Mouse (Mus musculus) ES-E14 (cell line): ENCODE data around the gene Olfr911-ps1. TPM values are rescaled to one million over a fixed set of nuclear protein-coding genes. Genes with fewer than 3 reads are reported as not detected.

Experiments used
- DNase-seq: peaks from one replicate; pipeline ENCODE4 v3.0.0-alpha.2; 2013; ENCODE audit warnings: low read depth, low spot score
- H3K27ac ChIP-seq: 2 replicates; pipeline ENCODE4 v1.5.1; 2012; ENCODE audit warnings: low read depth, mild to moderate bottlenecking, low read length, moderate library complexity, mixed read lengths; ENCODE audit not compliant: poor library complexity, insufficient read depth, severe bottlenecking
- H3K36me3 ChIP-seq: 2 replicates; pipeline ENCODE4 v1.6.1; 2012; ENCODE audit warnings: mild to moderate bottlenecking, low read length, moderate library complexity, mixed read lengths; ENCODE audit not compliant: control insufficient read depth, poor library complexity, insufficient read depth, severe bottlenecking
- H3K4me1 ChIP-seq, 2 experiments: fragments of 150-350 bp in 1 of 2; sonication (generic) in 1 of 2; 2 replicates each; pipeline ENCODE4 v1.6.1; 2012; ENCODE audit warnings: low read length in 2 of 2, mild to moderate bottlenecking in 1 of 2, mixed read lengths in 1 of 2; ENCODE audit not compliant: control insufficient read depth in 2 of 2, insufficient read depth in 2 of 2, poor library complexity in 1 of 2
- H3K4me3 ChIP-seq, 2 experiments: fragments of 150-350 bp in 1 of 2; sonication (generic) in 1 of 2; 2 replicates each; pipeline ENCODE4 v1.5.1; 2012; ENCODE audit warnings: low read length in 2 of 2, low read depth in 1 of 2, mild to moderate bottlenecking in 1 of 2, mixed read lengths in 1 of 2; ENCODE audit not compliant: insufficient read depth in 1 of 2, poor library complexity in 1 of 2, severe bottlenecking in 1 of 2
- H3K9ac ChIP-seq: 2 replicates; pipeline ENCODE4 v1.6.1; 2012; ENCODE audit warnings: low read depth, mild to moderate bottlenecking, low read length, mixed read lengths; ENCODE audit not compliant: poor library complexity, insufficient read depth, severe bottlenecking
- H3K9me3 ChIP-seq: fragments of 150-350 bp; sonication (generic); 2 replicates; pipeline ENCODE4 v1.6.1; 2012; ENCODE audit warnings: low read depth, mild to moderate bottlenecking, low read length; ENCODE audit not compliant: control insufficient read depth, insufficient read depth
- CHD2 ChIP-seq: IDR thresholded peaks from 2 replicates; pipeline ENCODE4 v1.6.1; 2014; ENCODE audit warnings: mild to moderate bottlenecking, low read depth, low read length, inconsistent platforms
- HCFC1 ChIP-seq: IDR thresholded peaks from 2 replicates; pipeline ENCODE4 v1.6.1; 2012; ENCODE audit warnings: low read length, inconsistent platforms, borderline replicate concordance; ENCODE audit not compliant: insufficient read depth
- MAFK ChIP-seq: IDR thresholded peaks from 2 replicates; pipeline ENCODE4 v1.6.1; 2014; ENCODE audit warnings: mild to moderate bottlenecking, low read depth, low read length, inconsistent platforms; ENCODE audit not compliant: insufficient read depth
- ZC3H11A ChIP-seq: IDR thresholded peaks from 2 replicates; pipeline ENCODE4 v1.6.1; 2012; ENCODE audit warnings: low read depth, mild to moderate bottlenecking, inconsistent platforms, low read length, borderline replicate concordance
- ZNF384 ChIP-seq: IDR thresholded peaks from 2 replicates; pipeline ENCODE4 v1.6.1; 2012; ENCODE audit warnings: low read depth, low read length, inconsistent platforms
- in situ Hi-C, 2 experiments: fragments of 600-800 bp; cut with MboI; formaldehyde crosslinking; loops; one replicate each; pipeline ENCODE4 v1.15.1; 2025; ENCODE audit warnings: low sequenced_read_pairs in 2 of 2, inconsistent platforms in 1 of 2; ENCODE audit not compliant: unreplicated experiment in 2 of 2
- total RNA-seq: library from RNA; depleted of rRNA; stranded (reverse); fragments of 300-350 nt; gene quantifications from 2 replicates; pipeline ENCODE4 v1.2.3, GENCODE M21; 2012; rRNA removed

Gene Olfr911-ps1
- total RNA-seq: not detected in 2 replicates

DNA sequence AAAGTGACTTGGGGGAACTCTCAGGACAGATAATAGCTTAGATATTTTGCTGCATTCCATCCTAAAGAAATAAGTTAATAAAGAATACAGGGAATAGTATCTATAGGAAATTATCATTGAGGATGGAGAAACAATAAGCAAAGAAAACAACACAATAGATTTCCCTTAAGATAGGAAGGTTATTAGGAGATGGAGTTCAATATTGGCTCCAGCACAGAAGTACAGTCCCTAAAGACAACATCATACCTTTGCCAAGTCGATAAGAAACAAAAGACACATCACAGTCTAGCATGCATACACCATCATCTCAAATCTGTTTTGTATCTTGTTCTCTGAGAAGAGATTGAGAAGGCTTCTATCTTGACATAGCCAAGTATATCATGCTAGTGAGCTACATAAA lies at the start of gene Olfr911-ps1:
TSS of gene Olfr911-ps1 (plus strand) at position 301 of the 400 bp plus-strand sequence.
- H3K9me3 ChIP-seq: no peaks in the 10 kb centered on the region
- DNase-seq: no peak
- no peak within 1 kb of the TSS for H3K9ac ChIP-seq
- H3K27ac ChIP-seq: no peak within 1 kb of the TSS
- H3K4me1 ChIP-seq: no peaks in the 10 kb centered on the region
- in situ Hi-C loops: no loop called here
- H3K4me3 ChIP-seq: no peak within 1 kb of the TSS
- TF ChIP-seq CHD2: no peak
- TF ChIP-seq ZNF384: no peak
- TF ChIP-seq MAFK: no peak
- H3K36me3 ChIP-seq: no peaks in the 10 kb centered on the region

- no peak within 1 kb of the TSS for H3K4me3 ChIP-seq
- in situ Hi-C loops: no loop called here
- DNase-seq: no peak
Observed at GRCm38 (mm10) chr9:38486785-38487184, 34.6 kb upstream of the Olfr911-ps1 start, which contains the start of gene Olfr906. TSS of gene Olfr906 (plus strand) at chr9:38487085.

GRCm38 (mm10) chr9:38495501-38495900 lies 25.9 kb upstream of the Olfr911-ps1 start, which contains the start of gene Olfr907:
TSS of gene Olfr907 (plus strand) at chr9:38495801.
- no peak for DNase-seq
- Histone ChIP-seq H3K4me3 (no peak within 1 kb of the TSS), H3K4me1 (no peaks in the 10 kb centered on the region), H3K27ac (no peak within 1 kb of the TSS), H3K9me3 (no peaks in the 10 kb centered on the region), H3K36me3 (no peaks in the 10 kb centered on the region), H3K9ac (no peak within 1 kb of the TSS)
- TF ChIP-seq HCFC1 (no peak), ZNF384 (no peak), ZC3H11A (no peak), CHD2 (no peak), MAFK (no peak)
- in situ Hi-C loops: no loop called here

More at GRCm38 (mm10) chr9:38486785-38487184, 34.6 kb upstream of the Olfr911-ps1 start, which contains the start of gene Olfr906:
- TF ChIP-seq ZC3H11A: no peak
- no peak for TF ChIP-seq MAFK
- no peak for TF ChIP-seq ZNF384
- TF ChIP-seq CHD2: no peak
- no peak for TF ChIP-seq HCFC1
- Histone ChIP-seq H3K27ac (no peak within 1 kb of the TSS), H3K9ac (no peak within 1 kb of the TSS), H3K4me1 (no peaks in the 10 kb centered on the region), H3K9me3 (no peaks in the 10 kb centered on the region), H3K36me3 (no peaks in the 10 kb centered on the region)

DNA sequence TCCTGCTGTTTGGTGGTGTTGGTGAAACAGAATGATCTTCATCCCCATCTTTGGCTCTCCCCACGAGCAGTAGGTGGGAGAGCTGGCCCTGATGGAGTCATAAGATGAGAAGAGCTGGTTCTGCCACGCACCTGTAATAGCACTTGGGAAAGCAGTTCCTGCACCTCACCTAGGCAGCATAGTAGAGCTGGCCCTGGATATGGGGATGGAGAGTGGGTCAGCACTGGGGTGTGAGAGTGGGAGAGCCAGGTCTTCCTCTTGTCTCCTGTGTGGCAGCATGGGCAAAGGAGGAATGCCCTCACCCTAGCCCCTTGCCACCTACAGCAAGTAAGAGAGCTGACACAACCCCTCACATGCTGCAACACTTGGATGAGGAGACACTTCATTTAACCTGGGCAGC lies 9.0 kb upstream of the Olfr911-ps1 start:
- in situ Hi-C loops: no loop called here
- Histone ChIP-seq H3K9me3 (no peaks in the 10 kb centered on the region), H3K36me3 (no peaks in the 10 kb centered on the region), H3K4me3 (no peak overlapping the region), H3K27ac (no peak overlapping the region), H3K4me1 (no peaks in the 10 kb centered on the region), H3K9ac (no peak overlapping the region)
- DNase-seq: no peak
- TF ChIP-seq MAFK (no peak), ZC3H11A (no peak), ZNF384 (no peak), CHD2 (no peak), HCFC1 (no peak)

GRCm38 (mm10) chr9:38537549-38537948 lies 16.2 kb downstream of the Olfr911-ps1 start, which contains the start of gene Olfr910:
TSS of gene Olfr910 (plus strand) at chr9:38537849.
- in situ Hi-C loops: no loop called here
- no peak within 1 kb of the TSS for H3K4me3 ChIP-seq
- H3K27ac ChIP-seq: no peak within 1 kb of the TSS

More at GRCm38 (mm10) chr9:38537549-38537948, 16.2 kb downstream of the Olfr911-ps1 start, which contains the start of gene Olfr910:
- Histone ChIP-seq H3K9me3 (no peaks in the 10 kb centered on the region), H3K9ac (no peak within 1 kb of the TSS), H3K36me3 (no peaks in the 10 kb centered on the region), H3K4me1 (no peaks in the 10 kb centered on the region)
- DNase-seq: no peak
- TF ChIP-seq MAFK: no peak
- no peak for TF ChIP-seq ZC3H11A
- no peak for TF ChIP-seq ZNF384
- no peak for TF ChIP-seq CHD2
- TF ChIP-seq HCFC1: no peak

Other genes starting within 250 kb of the Olfr911-ps1 start
- not detected in 2 replicates for gene Olfr896-ps1, start 230.5 kb upstream of the Olfr911-ps1 start, total RNA-seq
- gene Olfr25, start 192.5 kb upstream of the Olfr911-ps1 start, total RNA-seq: not detected in 2 replicates
- gene Olfr898, start 173.2 kb upstream of the Olfr911-ps1 start, total RNA-seq: not detected in 2 replicates
- gene Olfr250, start 154.7 kb upstream of the Olfr911-ps1 start, total RNA-seq: not detected in 2 replicates
- not detected in 2 replicates for gene Olfr251, start 144.5 kb upstream of the Olfr911-ps1 start, total RNA-seq
- gene Olfr147, start 119.9 kb upstream of the Olfr911-ps1 start, total RNA-seq: 0.49 and 0.53 TPM in 2 replicates
- gene Olfr901, start 92.1 kb upstream of the Olfr911-ps1 start, total RNA-seq: 0.26 and 0.58 TPM in 2 replicates
- gene Olfr902, start 73.9 kb upstream of the Olfr911-ps1 start, total RNA-seq: not detected in 2 replicates
- gene Olfr904, start 58.4 kb upstream of the Olfr911-ps1 start, total RNA-seq: not detected in 2 replicates
- gene Olfr905, start 50.5 kb upstream of the Olfr911-ps1 start, total RNA-seq: not detected in 2 replicates
- gene Olfr906, start 34.5 kb upstream of the Olfr911-ps1 start, total RNA-seq: not detected in 2 replicates
- not detected in 2 replicates for gene Olfr907, start 25.8 kb upstream of the Olfr911-ps1 start, total RNA-seq
- gene Olfr910, start 16.3 kb downstream of the Olfr911-ps1 start, total RNA-seq: not detected in 2 replicates
- gene Olfr912, start 58.6 kb downstream of the Olfr911-ps1 start, total RNA-seq: not detected in 2 replicates
- not detected in 2 replicates for gene Olfr913, start 71.2 kb downstream of the Olfr911-ps1 start, total RNA-seq
- not detected in 2 replicates for gene Olfr914, start 83.5 kb downstream of the Olfr911-ps1 start, total RNA-seq
- gene Olfr916, start 138.3 kb downstream of the Olfr911-ps1 start, total RNA-seq: not detected in 2 replicates
- gene Olfr917, start 144.3 kb downstream of the Olfr911-ps1 start, total RNA-seq: not detected in 2 replicates
- gene Olfr918, start 153.0 kb downstream of the Olfr911-ps1 start, total RNA-seq: not detected in 2 replicates
- not detected in 2 replicates for gene Olfr919, start 182.1 kb downstream of the Olfr911-ps1 start, total RNA-seq
- 10.4 and 11.9 TPM in 2 replicates for gene Vwa5a, start 196.7 kb downstream of the Olfr911-ps1 start, total RNA-seq
- 0.09 and 0.11 TPM in 2 replicates for gene Olfr920, start 230.7 kb downstream of the Olfr911-ps1 start, total RNA-seq